ENCODE assay signal across 10 mouse cellular contexts in genomic region chr4:134017201-134017865, GRCm38 (mm10). TPM values are rescaled to one million over a fixed set of nuclear protein-coding genes. Genes with fewer than 3 reads are reported as not detected.
A peak's percentile ranks its signal among the peaks of the same experiment; 100 is the strongest.
DNase-seq lines count a peak whose midpoint lies in the region; ATAC-seq lines count a peak whose summit lies in the region.
"Had no signal": no experiment of that assay in that cellular context is flagged by ENCODE, and none has a peak within 500 bp of the region (broad histone marks: within the 10 kb centered on the region; RNA-seq: fewer than 3 reads in every experiment).

No protein-coding gene starts in this region.

- no peak for ATAC-seq in heart, embryonic 13.5 days (ENCODE audit: extremely low read depth, insufficient number of reproducible peaks, low FRiP score, low TSS enrichment)
- ATAC-seq in hindbrain, embryonic 15.5 days (ENCODE audit: low FRiP score, low read depth): no peak
- no peak for ATAC-seq in midbrain, embryonic 15.5 days (replicated peaks)
- ATAC-seq: CD4-positive, CD25-positive, alpha-beta regulatory T cell, adult 4 months had no signal

- H3K27ac ChIP-seq in heart, embryonic 13.5 days (replicated peaks): no peak overlapping the region
- H3K27ac ChIP-seq in hindbrain, embryonic 15.5 days (replicated peaks): no peak overlapping the region
- H3K27ac ChIP-seq in midbrain, embryonic 15.5 days: no peak overlapping the region

- 2% methylated on average over 21 of the region's 21 CpGs for WGBS in heart, embryonic 13.5 days
- WGBS in hindbrain, embryonic 15.5 days: 3% methylated on average over 21 of the region's 21 CpGs
- WGBS in midbrain, embryonic 15.5 days: 3% methylated on average over 21 of the region's 21 CpGs

- no peaks in the 10 kb centered on the region for H3K9me3 ChIP-seq in heart, embryonic 13.5 days
- H3K9me3 ChIP-seq in hindbrain, embryonic 15.5 days: no peaks in the 10 kb centered on the region
- no peaks in the 10 kb centered on the region for H3K9me3 ChIP-seq in midbrain, embryonic 15.5 days

- H3K4me2 ChIP-seq in heart, embryonic 13.5 days: peak overlapping the region; percentile 64
- peak overlapping the region; percentile 62 for H3K4me2 ChIP-seq in hindbrain, embryonic 15.5 days
- H3K4me2 ChIP-seq in midbrain, embryonic 15.5 days: peak overlapping the region; percentile 63

- H3K4me3 ChIP-seq in heart, embryonic 13.5 days: peak overlapping the region; percentile 38
- H3K4me3 ChIP-seq in hindbrain, embryonic 15.5 days: peak overlapping the region; percentile 36
- peak overlapping the region; percentile 37 for H3K4me3 ChIP-seq in midbrain, embryonic 15.5 days

- DNase-seq in heart, postnatal 4 days: no peak
- peak; percentile 76 for DNase-seq in embryo, embryonic 10.5 days (ENCODE audit: low spot score)
- DNase-seq in gastrocnemius, adult 8-10 months (ENCODE audit: low spot score in 2 of 2): no peak
- DNase-seq in c-Kit-positive CD71-positive TER-119-positive erythroid progenitor cells, embryonic 14.5 days (ENCODE audit: low spot score): no peak
- no peak for DNase-seq in right cerebral cortex, postnatal 10 days (ENCODE audit: low spot score in 2 of 2)

- no peaks in the 10 kb centered on the region for H3K36me3 ChIP-seq in heart, embryonic 13.5 days
- no peaks in the 10 kb centered on the region for H3K36me3 ChIP-seq in hindbrain, embryonic 15.5 days
- no peaks in the 10 kb centered on the region for H3K36me3 ChIP-seq in midbrain, embryonic 15.5 days (replicated peaks)

- H3K27me3 ChIP-seq in heart, embryonic 13.5 days (replicated peaks): peaks cover 54% of the 10 kb centered on the region
- peaks cover 25% of the 10 kb centered on the region for H3K27me3 ChIP-seq in hindbrain, embryonic 15.5 days
- H3K27me3 ChIP-seq in midbrain, embryonic 15.5 days (replicated peaks): peaks cover 11% of the 10 kb centered on the region; the same call in 1 of the 2 replicates

- 0 out of 2 replicates have a peak overlapping the region, but pooled peaks have one; percentile 3 for H3K9ac ChIP-seq in heart, embryonic 13.5 days
- no peak overlapping the region for H3K9ac ChIP-seq in hindbrain, embryonic 15.5 days
- no peak overlapping the region for H3K9ac ChIP-seq in midbrain, embryonic 15.5 days

- H3K4me1 ChIP-seq in heart, embryonic 13.5 days: peaks cover 32% of the 10 kb centered on the region
- peaks cover 33% of the 10 kb centered on the region for H3K4me1 ChIP-seq in hindbrain, embryonic 15.5 days (replicated peaks)
- H3K4me1 ChIP-seq in midbrain, embryonic 15.5 days: peaks cover 38% of the 10 kb centered on the region

RNA-seq across cellular contexts. Expression of gene Lin28a, which starts 1.3 kb away (rescaled TPM):
- 0.25 and 0.27 TPM in 2 replicates for polyA plus RNA-seq in heart, embryonic 13.5 days (2015; fragmentation: Nextera tagmentation; extraction: Ambion mirVana)
- total RNA-seq in heart, postnatal 4 days (2021): under 1 TPM; 0.27 to 0.29 TPM
- 0.16 and 0.22 TPM in 2 replicates for polyA plus RNA-seq in hindbrain, embryonic 15.5 days (2015; fragmentation: Nextera tagmentation; extraction: Ambion mirVana)
- polyA plus RNA-seq in midbrain, embryonic 15.5 days (2015; fragmentation: Nextera tagmentation; extraction: Ambion mirVana): 0.27 and 0.64 TPM in 2 replicates
- total RNA-seq in gastrocnemius, adult 8-10 months (2022): under 1 TPM; 0.39 to 0.96 (median 0.60) TPM
- polyA plus RNA-seq: CD4-positive, CD25-positive, alpha-beta regulatory T cell, adult 4 months had no signal

RNA-seq across cellular contexts. Expression of gene Dhdds, which starts 16.6 kb away (rescaled TPM):
- 31.0 and 33.6 TPM in 2 replicates for polyA plus RNA-seq in heart, embryonic 13.5 days (2015; fragmentation: Nextera tagmentation; extraction: Ambion mirVana)
- total RNA-seq in heart, postnatal 4 days (2021): 10 to 100 TPM; 39.1 to 40.7 TPM
- 44.0 and 46.0 TPM in 2 replicates for polyA plus RNA-seq in hindbrain, embryonic 15.5 days (2015; fragmentation: Nextera tagmentation; extraction: Ambion mirVana)
- 45.9 and 48.2 TPM in 2 replicates for polyA plus RNA-seq in midbrain, embryonic 15.5 days (2015; fragmentation: Nextera tagmentation; extraction: Ambion mirVana)
- 1 to 10 TPM; 8.0 to 9.1 (median 8.8) TPM for total RNA-seq in gastrocnemius, adult 8-10 months (2022)

RNA-seq across cellular contexts. Expression of gene Zfp683, which starts 36.3 kb away (rescaled TPM):
- polyA plus RNA-seq in heart, embryonic 13.5 days (2015; fragmentation: Nextera tagmentation; extraction: Ambion mirVana): not detected in 2 replicates
- not detected for total RNA-seq in heart, postnatal 4 days (2021)
- polyA plus RNA-seq in hindbrain, embryonic 15.5 days (2015; fragmentation: Nextera tagmentation; extraction: Ambion mirVana): not detected in 2 replicates
- polyA plus RNA-seq in midbrain, embryonic 15.5 days (2015; fragmentation: Nextera tagmentation; extraction: Ambion mirVana): not detected in 2 replicates
- total RNA-seq in gastrocnemius, adult 8-10 months (2022): not detected
- total RNA-seq: hematopoietic stem cell, adult 5-6 weeks had no signal

RNA-seq across cellular contexts. Expression of gene Crybg2, which starts 43.3 kb away (rescaled TPM):
- polyA plus RNA-seq in heart, embryonic 13.5 days (2015; fragmentation: Nextera tagmentation; extraction: Ambion mirVana): 0.46 TPM in 1 of 2 replicates, not detected in the other
- not detected for total RNA-seq in heart, postnatal 4 days (2021)
- 4.3 and 4.6 TPM in 2 replicates for polyA plus RNA-seq in hindbrain, embryonic 15.5 days (2015; fragmentation: Nextera tagmentation; extraction: Ambion mirVana)
- polyA plus RNA-seq in midbrain, embryonic 15.5 days (2015; fragmentation: Nextera tagmentation; extraction: Ambion mirVana): 2.4 and 4.2 TPM in 2 replicates
- total RNA-seq in gastrocnemius, adult 8-10 months (2022): not detected

RNA-seq across cellular contexts. Expression of gene Hmgn2, which starts 48.9 kb away (rescaled TPM):
- polyA plus RNA-seq in heart, embryonic 13.5 days (2015; fragmentation: Nextera tagmentation; extraction: Ambion mirVana): 1,526 and 1,676 TPM in 2 replicates
- 100 to 1,000 TPM; 484 to 489 TPM for total RNA-seq in heart, postnatal 4 days (2021)
- 1,020 and 1,026 TPM in 2 replicates for polyA plus RNA-seq in hindbrain, embryonic 15.5 days (2015; fragmentation: Nextera tagmentation; extraction: Ambion mirVana)
- 876 and 917 TPM in 2 replicates for polyA plus RNA-seq in midbrain, embryonic 15.5 days (2015; fragmentation: Nextera tagmentation; extraction: Ambion mirVana)
- 10 to 100 TPM; 28.5 to 36.6 (median 31.6) TPM for total RNA-seq in gastrocnemius, adult 8-10 months (2022)
